Mouse (Mus musculus) MEL (cell line): ENCODE data around the gene Hlcs. TPM values are rescaled to one million over a fixed set of nuclear protein-coding genes. Genes with fewer than 3 reads are reported as not detected.

Source experiments
- DNase-seq: peaks from one replicate; pipeline ENCODE4 v3.0.0; 2011; ENCODE audit warnings: low read depth, low spot score
- H3K27ac ChIP-seq: 2 replicates; pipeline ENCODE4 v1.5.1; 2012; ENCODE audit warnings: low read depth, mild to moderate bottlenecking, control low read depth, low read length, moderate library complexity; ENCODE audit not compliant: control insufficient read depth
- H3K27me3 ChIP-seq, 2 experiments: fragments of 150-350 bp in 1 of 2; sonication (generic) in 1 of 2; 2 replicates each; pipeline ENCODE4 v1.6.1; 2012; ENCODE audit warnings: low read length in 2 of 2, mild to moderate bottlenecking in 2 of 2, improper control_type of control experiment in 1 of 2, moderate library complexity in 1 of 2; ENCODE audit not compliant: insufficient read depth in 2 of 2, control insufficient read depth in 1 of 2
- H3K36me3 ChIP-seq, 2 experiments: 2 replicates each; pipeline ENCODE4 v1.6.1; 2012 to 2014; ENCODE audit warnings: low read length in 2 of 2, improper control_type of control experiment in 1 of 2, inconsistent platforms in 1 of 2, mild to moderate bottlenecking in 1 of 2; ENCODE audit not compliant: insufficient read depth in 2 of 2, control insufficient read depth in 1 of 2
- H3K4me1 ChIP-seq, 2 experiments: fragments of 150-350 bp in 1 of 2; sonication (generic) in 1 of 2; 2 replicates each; pipeline ENCODE4 v1.6.1; 2012; ENCODE audit warnings: low read length in 2 of 2, improper control_type of control experiment in 1 of 2, mild to moderate bottlenecking in 1 of 2; ENCODE audit not compliant: insufficient read depth in 2 of 2, control insufficient read depth in 1 of 2
- H3K4me3 ChIP-seq, 2 experiments: fragments of 150-350 bp in 1 of 2; sonication (generic) in 1 of 2; 2 replicates each; pipeline ENCODE4 v1.5.1; 2012; ENCODE audit warnings: low read depth in 2 of 2, low read length in 2 of 2, mild to moderate bottlenecking in 2 of 2, moderate library complexity in 2 of 2, control low read depth in 1 of 2, improper control_type of control experiment in 1 of 2; ENCODE audit not compliant: control insufficient read depth in 1 of 2, insufficient read depth in 1 of 2
- H3K79me2 ChIP-seq: 2 replicates; pipeline ENCODE4 v1.6.1; 2012; ENCODE audit warnings: mild to moderate bottlenecking, low read length, moderate library complexity; ENCODE audit not compliant: control insufficient read depth, poor library complexity, insufficient read depth
- H3K9ac ChIP-seq: 2 replicates; pipeline ENCODE4 v1.6.1; 2012; ENCODE audit warnings: low read depth, mild to moderate bottlenecking, control low read depth, low read length, moderate library complexity; ENCODE audit not compliant: control insufficient read depth, poor library complexity, severe bottlenecking
- H3K9me3 ChIP-seq: fragments of 150-350 bp; sonication (generic); replicated peaks from 2 replicates; pipeline ENCODE4 v1.6.1; 2012; ENCODE audit warnings: mild to moderate bottlenecking, low read length, improper control_type of control experiment, moderate library complexity; ENCODE audit not compliant: insufficient read depth
- BHLHE40 ChIP-seq: IDR thresholded peaks from 2 replicates; pipeline ENCODE4 v1.6.1; 2012; ENCODE audit warnings: low read depth, mild to moderate bottlenecking, inconsistent platforms, low read length, improper control_type of control experiment, borderline replicate concordance
- CHD1 ChIP-seq: IDR thresholded peaks from 2 replicates; pipeline ENCODE4 v1.6.1; 2012; ENCODE audit warnings: low read depth, mild to moderate bottlenecking, inconsistent platforms, low read length, improper control_type of control experiment
- CHD2 ChIP-seq: IDR thresholded peaks from 2 replicates; pipeline ENCODE4 v1.6.1; 2011; ENCODE audit warnings: low read length, improper control_type of control experiment
- CTCF ChIP-seq, 3 experiments: IDR thresholded peaks in 2 of 3; conservative IDR thresholded peaks in 1 of 3; 2 replicates each; pipeline ENCODE4 v1.5.1; 2011 to 2012; ENCODE audit warnings: low read length in 3 of 3, low read depth in 2 of 3, mild to moderate bottlenecking in 2 of 3, improper control_type of control experiment in 1 of 3, inconsistent platforms in 1 of 3, mixed read lengths in 1 of 3, moderate library complexity in 1 of 3; ENCODE audit not compliant: control insufficient read depth in 1 of 3, insufficient read depth in 1 of 3, poor library complexity in 1 of 3, severe bottlenecking in 1 of 3
- E2F4 ChIP-seq: IDR thresholded peaks from 2 replicates; pipeline ENCODE4 v1.6.1; 2011; ENCODE audit warnings: low read depth, low read length, improper control_type of control experiment, borderline replicate concordance
- ELF1 ChIP-seq: IDR thresholded peaks from 2 replicates; pipeline ENCODE4 v1.6.1; 2014; ENCODE audit warnings: low read depth, mild to moderate bottlenecking, inconsistent platforms, low read length, improper control_type of control experiment, moderate library complexity
- ETS1 ChIP-seq: IDR thresholded peaks from 2 replicates; pipeline ENCODE4 v1.6.1; 2012; ENCODE audit warnings: low read depth, mild to moderate bottlenecking, inconsistent platforms, low read length, improper control_type of control experiment, moderate library complexity
- GATA1 ChIP-seq: IDR thresholded peaks from 2 replicates; pipeline ENCODE4 v1.6.1; 2011; ENCODE audit warnings: low read depth, low read length, improper control_type of control experiment
- HCFC1 ChIP-seq: IDR thresholded peaks from 2 replicates; pipeline ENCODE4 v1.6.1; 2012; ENCODE audit warnings: low read depth, mild to moderate bottlenecking, inconsistent platforms, low read length, improper control_type of control experiment, moderate library complexity
- JUND ChIP-seq: IDR thresholded peaks from 2 replicates; pipeline ENCODE4 v1.6.1; 2011; ENCODE audit warnings: low read depth, mild to moderate bottlenecking, improper control_type of control experiment, low read length
- KAT2A ChIP-seq: conservative IDR thresholded peaks from 2 replicates; pipeline ENCODE4 v1.6.1; 2012; ENCODE audit warnings: low read depth, low read length, improper control_type of control experiment, inconsistent platforms
- MAFK ChIP-seq: IDR thresholded peaks from 2 replicates; pipeline ENCODE4 v1.6.1; 2011; ENCODE audit warnings: low read depth, mild to moderate bottlenecking, low read length, improper control_type of control experiment, borderline replicate concordance
- MAX ChIP-seq: IDR thresholded peaks from 2 replicates; pipeline ENCODE4 v1.6.1; 2011; ENCODE audit warnings: low read length, improper control_type of control experiment
- MAZ ChIP-seq: IDR thresholded peaks from 2 replicates; pipeline ENCODE4 v1.6.1; 2012; ENCODE audit warnings: low read depth, mild to moderate bottlenecking, inconsistent platforms, low read length, improper control_type of control experiment
- MYB ChIP-seq: IDR thresholded peaks from 2 replicates; pipeline ENCODE4 v1.6.1; 2011; ENCODE audit warnings: mild to moderate bottlenecking, low read depth, low read length, improper control_type of control experiment
- NELFE ChIP-seq: IDR thresholded peaks from 2 replicates; pipeline ENCODE4 v1.6.1; 2011; ENCODE audit warnings: low read depth, low read length, improper control_type of control experiment
- POLR2AphosphoS2 ChIP-seq: IDR thresholded peaks from 2 replicates; pipeline ENCODE4 v1.6.1; 2011; ENCODE audit warnings: low read length, improper control_type of control experiment
- RAD21 ChIP-seq: IDR thresholded peaks from 2 replicates; pipeline ENCODE4 v1.6.1; 2011; ENCODE audit warnings: mild to moderate bottlenecking, low read depth, low read length, improper control_type of control experiment
- SMC3 ChIP-seq: IDR thresholded peaks from 2 replicates; pipeline ENCODE4 v1.6.1; 2011; ENCODE audit warnings: low read depth, low read length, improper control_type of control experiment
- TAL1 ChIP-seq: IDR thresholded peaks from 2 replicates; pipeline ENCODE4 v1.6.1; 2012; ENCODE audit warnings: mild to moderate bottlenecking, inconsistent platforms, low read length, moderate library complexity, mixed read lengths
- TBP ChIP-seq: IDR thresholded peaks from 2 replicates; pipeline ENCODE4 v1.8.0; 2011; ENCODE audit warnings: low read depth, low read length, improper control_type of control experiment
- TCF12 ChIP-seq: IDR thresholded peaks from 2 replicates; pipeline ENCODE4 v1.6.1; 2014; ENCODE audit warnings: low read depth, mild to moderate bottlenecking, inconsistent platforms, low read length, improper control_type of control experiment, moderate library complexity
- UBTF ChIP-seq: IDR thresholded peaks from 2 replicates; pipeline ENCODE4 v1.6.1; 2012; ENCODE audit warnings: low read depth, mild to moderate bottlenecking, inconsistent platforms, low read length, improper control_type of control experiment, moderate library complexity, borderline replicate concordance; ENCODE audit not compliant: insufficient read depth
- USF1 ChIP-seq: IDR thresholded peaks from 2 replicates; pipeline ENCODE4 v1.6.1; 2014; ENCODE audit warnings: low read depth, mild to moderate bottlenecking, inconsistent platforms, low read length, improper control_type of control experiment, moderate library complexity
- ZKSCAN1 ChIP-seq: IDR thresholded peaks from 2 replicates; pipeline ENCODE4 v1.6.1; 2012; ENCODE audit warnings: low read depth, mild to moderate bottlenecking, inconsistent platforms, low read length, improper control_type of control experiment, moderate library complexity
- ZMIZ1 ChIP-seq: IDR thresholded peaks from 2 replicates; pipeline ENCODE4 v1.6.1; 2012; ENCODE audit warnings: low read depth, mild to moderate bottlenecking, inconsistent platforms, low read length, improper control_type of control experiment, moderate library complexity
- ZNF384 ChIP-seq: IDR thresholded peaks from 2 replicates; pipeline ENCODE4 v1.6.1; 2012; ENCODE audit warnings: low read depth, mild to moderate bottlenecking, inconsistent platforms, low read length, improper control_type of control experiment
- polyA plus RNA-seq, 2 experiments: library from polyadenylated mRNA; stranded (reverse) in 1 of 2; unstranded in 1 of 2; fragments of >175 nt in 1 of 2; fragments of >200 nt in 1 of 2; gene quantifications; 2 replicates each; pipeline versions ENCODE4 v1.2.1 to v1.2.4; 2012; ENCODE audit warnings: low replicate concordance in 2 of 2, low read depth in 1 of 2; ENCODE audit not compliant: insufficient read length in 2 of 2, insufficient read depth in 1 of 2, missing spikeins in 1 of 2
- total RNA-seq: library from RNA; depleted of rRNA; stranded (reverse); fragments of 300-350 nt; gene quantifications from 2 replicates; pipeline ENCODE4 v1.2.3, GENCODE M21; 2012

The Hlcs gene
- total and polyA plus RNA-seq, 3 experiments, result 3.3 to 6.4 TPM; not detected in 1

- Histone ChIP-seq H3K9me3 (no peaks in the 10 kb centered on the region), H3K27ac (no peak overlapping the region), H3K79me2 (no peaks in the 10 kb centered on the region), H3K27me3 (peaks cover 0 to 1% of the 10 kb centered on the region in 2 experiments; a peak in 2 of 4 replicates), H3K9ac (no peak overlapping the region), H3K4me1 (no peaks in the 10 kb centered on the region), H3K36me3 (no peaks in the 10 kb centered on the region), H3K4me3 (no peak overlapping the region)
- no peak for DNase-seq
- TF ChIP-seq CTCF (IDR thresholded peaks at IDR 0.05 in 2 of 3, conservative IDR thresholded peaks at IDR 0.05 in 1 of 3; ENCODE audit: control insufficient read depth in 1 of 3, insufficient read depth in 1 of 3, low read depth in 2 of 3, low read length in 3 of 3, poor library complexity in 1 of 3, severe bottlenecking in 1 of 3), result no peak
- TF ChIP-seq RAD21, result no peak
- TF ChIP-seq ELF1, result no peak
- TF ChIP-seq MAZ, result no peak
- no peak for TF ChIP-seq CHD1
- TF ChIP-seq USF1, result no peak
- no peak for TF ChIP-seq ZKSCAN1
- TF ChIP-seq ZNF384, result no peak
- TF ChIP-seq ZMIZ1, result no peak
- TF ChIP-seq E2F4, result no peak
- no peak for TF ChIP-seq TCF12
- no peak for TF ChIP-seq KAT2A
- TF ChIP-seq POLR2AphosphoS2, result no peak
- no peak for TF ChIP-seq CHD2
- no peak for TF ChIP-seq HCFC1
- TF ChIP-seq SMC3, result no peak
- no peak for TF ChIP-seq JUND
- TF ChIP-seq GATA1, result no peak
- TF ChIP-seq MAFK, result no peak
Measured at GRCm38 (mm10) chr16:94081596-94081995, 231.8 kb downstream of the Hlcs start.

GRCm38 (mm10) chr16:94079856-94080555 lies 233.4 kb downstream of the Hlcs start:
- TF ChIP-seq ETS1 (no peak), MAX (no peak), SMC3 (no peak), KAT2A (no peak), TBP (no peak), MAFK (no peak), ZKSCAN1 (no peak), MYB (no peak), E2F4 (no peak), UBTF (no peak), BHLHE40 (no peak), GATA1 (no peak), NELFE (no peak), CTCF (IDR thresholded peaks at IDR 0.05 in 2 of 3, conservative IDR thresholded peaks at IDR 0.05 in 1 of 3; ENCODE audit: control insufficient read depth in 1 of 3, insufficient read depth in 1 of 3, low read depth in 2 of 3, low read length in 3 of 3, poor library complexity in 1 of 3, severe bottlenecking in 1 of 3) (no peak), TAL1 (no peak), CHD2 (no peak)
- Histone ChIP-seq H3K36me3 (no peaks in the 10 kb centered on the region), H3K27me3 (peaks cover 0 to 1% of the 10 kb centered on the region in 2 experiments; a peak in 2 of 4 replicates)

More at GRCm38 (mm10) chr16:94079856-94080555, 233.4 kb downstream of the Hlcs start:
- Histone ChIP-seq H3K9ac (no peak overlapping the region), H3K4me1 (no peaks in the 10 kb centered on the region), H3K4me3 (no peak overlapping the region), H3K79me2 (no peaks in the 10 kb centered on the region), H3K27ac (no peak overlapping the region), H3K9me3 (no peaks in the 10 kb centered on the region)
- no peak for DNase-seq
